Mouse (Mus musculus) telencephalon, adult 2 months (tissue): ENCODE data around the gene Smtnl1.

Experiments
- DNase-seq: peaks from one replicate; pipeline ENCODE4 v3.0.0-alpha.2; 2011; ENCODE audit warnings: low read depth, low spot score

Gene Smtnl1

DNA sequence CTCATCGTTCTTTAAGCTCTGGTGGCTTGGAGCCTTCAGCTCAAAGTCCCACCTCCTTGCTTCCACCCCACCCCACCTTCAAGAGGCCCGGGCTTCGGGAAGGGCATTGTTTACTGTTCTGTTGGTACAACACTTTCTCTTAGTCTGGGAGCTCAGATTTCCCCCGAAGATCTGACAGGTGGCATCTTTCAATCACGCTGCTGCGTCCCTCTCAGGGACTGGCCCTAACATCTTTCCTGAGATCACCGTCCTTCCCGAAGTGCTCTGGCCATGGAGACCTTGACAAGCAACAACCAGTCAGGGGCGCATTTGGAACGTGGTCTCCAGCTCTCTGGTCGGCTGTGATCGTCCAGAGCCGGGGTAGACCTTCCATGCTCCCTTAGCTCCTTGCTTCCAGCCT is at the start of gene Smtnl1:
Smtnl1 (minus strand) TSS at position 101 of the 400 bp plus-strand sequence.
- no peak for DNase-seq

DNA sequence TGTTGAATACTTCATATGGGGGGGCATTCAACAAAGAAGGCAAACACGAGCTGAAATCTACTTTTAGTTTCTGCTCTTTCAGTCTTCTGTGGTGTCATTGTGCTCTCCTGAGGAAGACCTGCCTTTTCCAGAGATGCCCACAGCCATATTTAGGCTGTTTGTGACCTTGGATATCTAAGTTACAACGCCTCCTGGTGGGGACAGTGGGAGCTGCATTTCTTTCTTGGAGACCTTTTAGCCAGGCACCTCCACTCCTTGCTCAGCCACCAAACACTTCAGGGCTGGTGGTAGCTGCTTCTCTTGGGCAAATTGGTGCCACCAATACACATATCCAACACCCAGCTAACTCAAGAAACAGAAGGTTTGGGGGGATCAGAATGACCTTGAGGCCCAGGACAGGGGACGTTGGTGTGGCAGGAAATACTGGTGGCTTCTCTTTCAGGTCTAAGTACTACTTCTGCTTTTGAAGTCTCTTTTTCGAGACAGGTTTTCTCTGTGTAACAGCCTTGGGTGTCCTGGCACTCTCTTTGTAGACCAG is 48.2 kb upstream of the Smtnl1 start:
- no peak for DNase-seq

DNA sequence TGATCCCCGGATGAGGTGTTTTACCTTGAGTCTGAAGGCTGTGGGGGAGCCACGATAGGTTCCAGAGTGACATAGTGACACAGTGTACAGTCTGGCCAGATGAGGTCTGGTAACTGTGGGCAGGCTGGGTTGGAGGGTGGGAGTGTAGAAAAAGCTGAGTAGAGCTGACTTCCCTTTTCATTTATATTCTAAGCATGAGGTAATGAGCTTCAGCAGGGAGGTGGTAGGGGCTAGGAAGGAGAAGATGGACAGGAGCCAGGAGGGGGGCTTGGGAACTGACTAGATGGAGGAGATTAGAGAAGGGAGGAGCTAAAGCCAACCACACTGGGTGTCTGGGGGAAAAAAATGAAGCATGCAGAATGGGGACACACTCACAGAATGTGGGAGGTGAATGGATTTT is 46.5 kb upstream of the Smtnl1 start:
- DNase-seq: no peak

DNA sequence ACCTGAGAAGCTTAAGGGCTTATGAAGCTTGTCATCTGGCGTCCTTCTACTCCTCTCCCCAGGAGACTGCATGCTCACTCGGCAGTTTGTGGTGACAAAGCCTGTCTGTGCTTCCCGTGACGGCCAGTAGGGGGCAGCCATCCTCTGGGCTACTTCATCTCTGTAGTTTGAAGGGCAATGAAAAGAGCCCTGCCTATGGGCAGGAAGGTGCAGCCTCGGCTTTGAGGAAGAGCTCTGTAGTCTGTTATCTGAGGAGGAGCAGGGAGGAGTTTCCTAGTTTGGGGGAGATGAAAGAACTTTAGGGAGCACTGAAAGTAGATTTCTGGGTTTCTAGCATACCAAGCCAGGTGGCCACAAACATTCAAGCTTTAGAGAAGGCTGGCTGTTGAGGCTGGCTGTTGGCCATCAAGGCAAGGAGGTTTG is 46.1 kb upstream of the Smtnl1 start:
- DNase-seq: no peak

DNA sequence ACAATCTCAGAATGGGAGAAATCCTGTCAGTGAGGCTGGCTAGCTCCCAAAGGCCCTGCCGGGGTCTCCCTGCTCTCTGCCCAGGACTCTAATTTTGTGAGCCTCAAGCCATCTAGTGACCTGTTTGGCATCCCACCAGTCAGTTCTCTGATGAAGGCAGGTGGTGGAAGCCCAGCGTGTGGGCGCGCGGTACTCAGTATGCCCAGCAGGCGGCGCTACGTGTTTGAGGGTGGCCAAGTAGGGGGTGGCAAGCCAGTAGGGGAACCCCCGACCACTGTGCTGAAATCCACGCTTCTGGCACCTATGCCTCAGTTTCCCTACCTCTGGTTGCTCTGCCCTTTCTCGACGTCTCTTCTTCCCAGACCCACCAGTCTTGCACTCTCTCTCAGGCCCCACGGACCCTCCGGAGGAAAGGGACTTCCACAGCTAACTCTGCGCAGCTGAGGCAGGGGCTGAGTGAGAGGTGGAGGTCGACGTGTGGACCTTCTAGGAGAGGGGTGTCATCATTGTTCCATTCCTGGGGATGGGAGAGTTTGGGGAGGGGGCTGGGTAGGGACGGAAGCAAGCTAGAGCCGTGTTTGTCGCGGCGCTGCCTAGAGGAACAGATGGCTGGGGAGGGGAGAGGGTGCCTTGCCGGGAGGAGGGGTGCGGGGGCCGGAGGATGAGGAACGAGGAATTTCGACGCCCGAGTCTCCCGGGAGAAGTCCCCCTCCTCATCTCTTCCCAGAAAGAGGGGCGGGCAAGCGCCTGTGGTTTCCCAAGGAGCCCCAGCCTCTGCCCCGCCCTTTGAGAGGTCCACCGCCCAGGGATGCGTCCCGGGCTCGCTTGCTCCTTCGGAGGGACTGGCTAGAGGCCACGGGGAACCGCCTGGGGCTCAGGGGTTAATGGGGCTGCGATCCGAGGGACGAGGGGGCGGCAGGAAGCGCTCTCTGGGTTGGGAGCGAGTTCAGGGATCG is 43.4 kb upstream of the Smtnl1 start:
- DNase-seq: no peak

DNA sequence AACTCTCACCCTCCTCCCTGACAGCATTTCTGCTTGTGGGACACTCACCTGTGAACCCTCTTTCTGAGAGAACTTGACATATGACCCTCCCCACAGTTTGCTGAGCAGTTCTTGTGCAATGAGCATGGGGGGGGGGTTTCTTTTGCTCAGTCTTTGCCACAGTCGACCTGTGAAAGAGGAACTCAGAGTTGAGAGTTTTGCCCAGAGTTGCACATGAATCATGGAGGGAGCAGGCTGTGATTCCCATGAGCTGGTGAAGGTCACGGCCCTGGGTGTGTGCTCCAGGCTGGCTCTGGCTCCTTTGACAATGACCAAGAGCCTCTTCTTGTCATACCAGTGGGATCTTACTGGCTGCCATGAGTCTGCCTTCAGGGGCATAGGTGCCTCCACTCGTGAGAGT is 39.8 kb upstream of the Smtnl1 start:
- DNase-seq: no peak

DNA sequence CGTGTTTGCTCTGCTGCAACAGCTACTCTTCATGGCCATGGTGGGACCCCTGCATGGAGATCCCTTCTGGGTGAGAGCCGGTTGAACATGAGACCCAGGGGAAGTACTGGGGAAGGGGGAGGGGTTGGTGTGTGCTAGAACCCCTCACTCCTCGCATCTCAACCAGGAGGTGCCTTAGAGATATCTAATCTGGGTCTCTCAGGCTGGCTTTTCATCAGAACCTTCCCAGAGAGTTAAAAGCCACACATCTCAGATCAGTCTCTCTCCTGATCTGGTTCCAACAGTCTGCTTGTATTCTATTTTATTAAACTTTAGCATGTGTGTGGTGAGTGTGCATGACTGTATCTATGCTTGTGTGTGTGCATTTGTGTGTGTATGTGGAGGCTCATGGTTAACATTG is 39.0 kb upstream of the Smtnl1 start:
- no peak for DNase-seq

- no peak for DNase-seq
These were observed 37.7 kb upstream of the Smtnl1 start for GRCm38 (mm10) chr2:84859991-84860780.

DNA sequence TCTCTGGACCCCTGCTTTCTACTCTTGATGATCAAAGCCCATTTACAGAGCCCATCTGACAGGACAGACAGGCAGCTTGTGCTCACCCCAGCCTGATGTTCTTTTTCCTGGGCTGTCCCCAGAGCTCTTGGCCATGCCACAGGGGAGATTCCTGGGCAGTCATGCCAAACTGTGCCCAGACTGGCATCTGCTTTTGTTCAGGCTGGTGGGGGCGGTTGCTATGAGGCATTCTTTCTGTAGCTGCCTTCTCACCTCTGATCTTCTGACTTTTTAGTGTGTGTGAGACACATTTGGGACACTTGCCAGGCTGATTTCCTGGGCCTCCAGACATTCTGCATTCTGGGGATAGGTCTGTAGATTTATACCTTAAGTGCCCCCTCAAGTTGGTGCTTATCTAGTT is 36.1 kb upstream of the Smtnl1 start:
- DNase-seq: no peak

- DNase-seq: no peak
These were observed 33.3 kb upstream of the Smtnl1 start for GRCm38 (mm10) chr2:84855732-84856131.

DNA sequence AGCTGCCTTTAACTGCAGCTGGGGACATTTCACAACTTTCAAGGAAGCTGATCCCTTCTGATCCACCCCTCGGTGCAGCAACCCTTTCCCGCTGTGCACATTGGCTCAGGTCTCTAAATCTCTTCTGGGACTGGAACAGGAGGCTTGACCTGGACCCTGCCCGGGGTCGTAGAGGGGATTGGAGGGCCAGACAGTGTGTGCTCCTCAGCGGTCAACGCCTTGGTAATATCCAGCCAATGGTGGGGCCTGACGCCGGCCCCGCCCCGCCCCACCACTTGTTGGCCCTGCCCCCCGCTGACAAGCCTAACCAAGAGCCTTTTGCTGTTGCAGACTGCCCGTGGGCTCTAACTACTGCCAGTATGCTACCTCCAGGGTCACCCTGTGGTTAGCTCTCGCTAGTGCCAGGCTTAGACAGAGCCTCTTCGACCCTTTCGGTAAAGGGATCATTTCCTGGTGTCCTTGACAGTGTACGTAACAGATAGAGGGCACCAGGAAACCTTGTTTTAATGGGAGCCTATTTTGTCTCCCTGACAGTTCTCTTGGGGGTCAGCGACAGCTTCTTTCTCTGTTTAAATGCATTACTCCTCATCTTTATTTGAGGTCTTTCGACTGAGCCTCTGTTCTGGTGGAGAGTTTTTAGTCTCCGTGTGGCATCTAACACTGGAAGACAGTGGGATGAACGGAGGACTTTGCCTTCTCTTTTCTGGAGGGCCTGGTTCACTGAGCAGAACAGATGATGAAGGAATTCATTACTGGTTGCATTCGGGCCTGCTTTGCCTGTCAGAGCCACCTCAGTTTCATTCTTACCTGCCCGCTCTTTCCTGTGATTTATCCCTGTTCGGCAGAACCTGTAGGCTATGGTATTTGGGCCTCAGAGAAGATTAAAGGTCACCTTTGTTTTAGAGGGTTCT is 28.9 kb upstream of the Smtnl1 start:
- no peak for DNase-seq

DNA sequence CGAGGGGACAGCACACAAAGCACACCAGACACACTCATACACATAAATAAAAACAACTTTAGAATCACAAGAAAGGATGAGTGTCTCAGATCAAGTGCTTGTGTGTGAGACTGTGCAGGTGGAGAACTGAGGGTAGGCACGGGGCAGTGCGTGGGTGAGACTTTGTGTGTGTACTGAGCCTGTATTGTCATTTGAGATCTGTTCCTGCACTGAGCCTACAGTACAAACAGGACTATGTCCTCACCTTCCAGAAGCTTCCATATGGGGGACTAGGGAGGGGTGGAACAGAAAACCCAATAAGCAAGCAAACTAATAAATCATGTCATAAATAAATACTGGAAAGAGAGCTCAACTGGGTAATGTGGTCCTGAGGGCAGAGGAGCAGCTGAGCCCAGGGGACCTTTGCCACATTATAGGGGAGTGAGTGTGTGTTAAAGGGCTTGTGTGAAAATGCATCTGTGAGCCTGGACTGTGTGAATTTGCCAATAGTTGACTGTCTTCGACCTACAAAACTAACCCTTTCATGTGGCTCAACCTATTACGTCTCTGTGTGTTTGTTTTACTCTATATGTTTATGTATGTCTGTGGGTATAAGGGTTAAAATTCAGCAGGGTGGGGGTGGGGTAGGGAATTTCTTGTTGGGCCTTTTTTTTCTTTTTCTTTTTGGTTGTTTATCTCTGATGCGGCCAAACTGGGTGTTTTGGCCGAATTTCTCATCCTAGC is 28.1 kb upstream of the Smtnl1 start:
- no peak for DNase-seq

GRCm38 (mm10) chr2:84845226-84845625 is 22.8 kb upstream of the Smtnl1 start:
- no peak for DNase-seq

DNA sequence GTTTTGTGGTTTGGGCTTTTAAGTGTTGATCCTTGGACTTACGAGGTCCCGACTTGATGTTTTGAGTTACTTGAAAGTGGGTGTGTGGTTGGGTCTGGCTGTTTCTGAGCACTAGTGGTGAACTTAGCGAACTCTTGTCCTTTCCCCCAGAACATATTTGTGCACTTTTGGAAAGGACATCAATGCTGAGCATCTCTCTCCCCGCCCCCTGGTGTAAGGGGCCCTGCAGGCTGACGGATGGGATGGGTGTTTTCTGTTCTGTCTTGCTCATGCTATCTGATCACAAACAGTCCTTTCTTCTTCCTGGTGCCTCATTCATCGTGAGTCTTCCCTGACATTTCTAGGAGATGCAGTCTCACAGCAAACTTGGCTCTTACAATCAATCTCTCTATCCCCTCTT is 21.2 kb upstream of the Smtnl1 start:
- DNase-seq: no peak

- DNase-seq: no peak
These were observed 19.5 kb upstream of the Smtnl1 start for GRCm38 (mm10) chr2:84841905-84842304.

DNA sequence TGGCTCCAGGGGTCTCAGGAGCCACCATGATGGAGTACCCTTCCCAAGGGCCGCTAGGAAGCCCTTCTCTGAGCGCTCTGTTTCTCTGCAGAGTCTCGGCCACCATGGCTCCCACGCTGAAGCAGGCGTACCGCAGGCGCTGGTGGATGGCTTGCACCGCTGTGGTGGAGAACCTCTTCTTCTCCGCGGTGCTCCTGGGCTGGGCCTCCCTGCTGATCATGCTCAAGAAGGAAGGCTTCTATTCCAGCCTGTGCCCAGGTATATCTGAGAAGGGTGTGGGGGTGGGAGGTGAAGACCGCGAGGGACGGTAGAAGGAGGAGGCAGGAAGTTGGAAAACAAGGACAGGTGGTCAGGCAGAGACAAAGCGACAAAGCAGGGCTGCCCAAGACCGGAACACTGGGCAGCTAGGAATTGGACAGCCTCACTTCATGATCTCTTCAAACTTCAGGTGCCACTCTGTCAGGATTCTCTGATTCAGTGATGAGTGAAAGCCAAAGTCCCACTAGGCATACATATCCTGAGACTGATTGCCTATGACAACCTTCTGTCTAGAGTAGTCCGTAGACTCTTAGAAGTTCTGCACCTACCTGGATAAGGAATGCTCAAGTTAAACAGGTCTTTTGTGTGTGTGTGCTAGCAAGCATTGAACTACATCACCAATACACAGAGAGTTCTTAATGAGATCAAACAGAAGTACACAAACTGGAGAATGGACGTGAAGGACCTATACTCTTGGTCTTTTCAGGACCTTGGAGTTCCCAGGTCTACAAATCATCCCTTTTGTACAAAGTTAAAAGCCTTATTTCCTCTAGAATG is 18.5 kb upstream of the Smtnl1 start:
- no peak for DNase-seq

GRCm38 (mm10) chr2:84840016-84840747 is 17.7 kb upstream of the Smtnl1 start:
- DNase-seq: no peak

DNA sequence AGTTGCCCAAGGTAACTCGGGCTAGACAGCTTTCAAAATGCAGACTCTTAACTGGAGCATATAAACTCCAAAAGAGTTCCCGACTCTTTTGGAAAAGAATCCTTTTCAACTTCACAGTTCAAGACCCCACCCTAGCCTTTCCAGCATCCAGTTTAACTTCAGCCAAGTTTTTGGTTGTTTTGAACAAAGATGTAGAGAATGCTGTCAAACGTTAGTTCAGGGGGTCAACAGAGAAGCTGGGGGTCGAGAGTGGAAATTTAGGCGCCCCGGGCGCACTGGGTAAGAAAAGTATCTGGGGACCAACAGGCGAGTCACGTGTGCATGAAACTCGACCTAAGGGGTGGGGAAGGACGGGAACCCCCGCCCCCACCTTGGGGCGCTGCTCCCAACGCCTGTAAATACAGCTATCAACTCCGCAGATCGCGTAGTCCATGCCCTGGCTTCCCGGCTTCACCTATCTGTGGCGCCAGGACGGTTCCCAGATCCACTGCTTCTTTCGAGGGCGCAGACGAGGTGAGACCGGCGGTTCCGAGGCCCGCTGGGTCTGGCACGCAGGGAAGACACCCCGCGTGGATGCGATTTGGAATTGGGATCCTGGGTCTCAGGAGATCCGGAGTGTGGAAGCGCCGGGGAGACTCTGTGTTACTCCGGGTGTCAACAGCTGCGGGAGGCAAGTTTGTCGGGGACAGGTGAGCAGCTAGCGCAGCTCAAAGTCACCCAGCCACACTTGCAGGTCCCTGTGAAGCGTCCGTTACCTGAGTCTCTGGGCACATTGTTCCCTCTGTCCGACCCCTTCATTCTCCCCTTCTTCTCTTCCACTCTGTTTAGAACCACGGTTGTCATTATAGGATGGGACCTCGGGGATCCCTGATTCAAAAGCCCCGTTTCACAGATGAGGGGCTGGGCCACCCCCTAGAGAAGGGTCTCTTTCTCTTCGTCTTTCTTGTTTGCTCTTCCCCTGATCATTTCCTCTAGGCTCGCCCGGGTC is 16.8 kb upstream of the Smtnl1 start:
- no peak for DNase-seq
